Mouse (Mus musculus) liver, embryonic 11.5 days (tissue): ENCODE results near the gene Myom1. TPM values are rescaled to one million over a fixed set of nuclear protein-coding genes. Genes with fewer than 3 reads are reported as not detected.

ENCODE experiments used
- ATAC-seq: fragments of 200-750 bp; cut with Nextera tagmentation; replicated peaks from 2 replicates; pipeline ENCODE4 v1.8.0; 2017; ENCODE audit warnings: moderate number of reproducible peaks, mild to moderate bottlenecking, moderate TSS enrichment, moderate library complexity; ENCODE audit not compliant: low FRiP score
- DNase-seq: peaks from one replicate; pipeline ENCODE4 v3.0.0-alpha.2; 2017; ENCODE audit warnings: low spot score
- H3K27ac ChIP-seq: fragments of 300-500 bp; sonication (generic); 2 replicates; pipeline ENCODE4 v1.5.1; 2014; ENCODE audit warnings: mild to moderate bottlenecking, low read depth, low read length, control low read depth
- H3K27me3 ChIP-seq: fragments of 300-500 bp; sonication (generic); replicated peaks from 2 replicates; pipeline ENCODE4 v1.6.1; 2014; ENCODE audit warnings: low read length, mixed read lengths; ENCODE audit not compliant: control insufficient read depth, insufficient read depth
- H3K36me3 ChIP-seq: fragments of 300-500 bp; sonication (generic); 2 replicates; pipeline ENCODE4 v1.6.1; 2014; ENCODE audit warnings: mild to moderate bottlenecking, low read length, moderate library complexity, mixed read lengths; ENCODE audit not compliant: control insufficient read depth, insufficient read depth
- H3K4me1 ChIP-seq: fragments of 300-500 bp; sonication (generic); replicated peaks from 2 replicates; pipeline ENCODE4 v1.6.1; 2014; ENCODE audit warnings: low read length, mixed read lengths; ENCODE audit not compliant: control insufficient read depth, insufficient read depth
- H3K4me2 ChIP-seq: fragments of 300-500 bp; sonication (generic); 2 replicates; pipeline ENCODE4 v1.6.1; 2014; ENCODE audit warnings: mild to moderate bottlenecking, control low read depth, moderate library complexity
- H3K4me3 ChIP-seq: fragments of 300-500 bp; sonication (generic); 2 replicates; pipeline ENCODE4 v1.5.1; 2014; ENCODE audit warnings: low read depth, low read length, control low read depth
- H3K9ac ChIP-seq: fragments of 300-500 bp; sonication (generic); 2 replicates; pipeline ENCODE4 v1.6.1; 2014; ENCODE audit warnings: low read depth, low read length, control low read depth
- H3K9me3 ChIP-seq: fragments of 300-500 bp; sonication (generic); 2 replicates; pipeline ENCODE4 v1.6.1; 2016; ENCODE audit warnings: low read length, inconsistent platforms, mixed read lengths; ENCODE audit not compliant: control insufficient read depth
- WGBS: fragments of 180-500 bp; shearing (Covaris S2); extraction: QIAGEN DNeasy Blood & Tissue Kit; methylation state at CpG from one replicate; pipeline ENCODE4 v1.1.7; 2014; 5-methylcytosine and 5-hydroxymethylcytosine counted together
- polyA plus RNA-seq: library from polyadenylated mRNA; unstranded; fragments of >200 nt; fragmentation: Nextera tagmentation; extraction: Ambion mirVana; gene quantifications from 2 replicates; pipeline ENCODE4 v1.2.1, GENCODE M21; 2014

The Myom1 gene
- polyA plus RNA-seq, 1 experiment from 2014 or later: 7.3 TPM

GRCm38 (mm10) chr17:70989991-70990390 is 12.4 kb upstream of the Myom1 start:
- no peak for DNase-seq
- WGBS: under 1% methylated on average over 24 of the region's 24 CpGs
- Histone ChIP-seq H3K9ac (peak overlapping the region; percentile 64), H3K36me3 (peaks cover 22% of the 10 kb centered on the region), H3K4me2 (peak overlapping the region; percentile 83), H3K9me3 (no peaks in the 10 kb centered on the region), H3K27me3 (no peaks in the 10 kb centered on the region), H3K4me3 (peak overlapping the region; percentile 64), H3K4me1 (peaks cover 21% of the 10 kb centered on the region), H3K27ac (peak overlapping the region; percentile 87)
- peak; percentile 56 for ATAC-seq

DNA sequence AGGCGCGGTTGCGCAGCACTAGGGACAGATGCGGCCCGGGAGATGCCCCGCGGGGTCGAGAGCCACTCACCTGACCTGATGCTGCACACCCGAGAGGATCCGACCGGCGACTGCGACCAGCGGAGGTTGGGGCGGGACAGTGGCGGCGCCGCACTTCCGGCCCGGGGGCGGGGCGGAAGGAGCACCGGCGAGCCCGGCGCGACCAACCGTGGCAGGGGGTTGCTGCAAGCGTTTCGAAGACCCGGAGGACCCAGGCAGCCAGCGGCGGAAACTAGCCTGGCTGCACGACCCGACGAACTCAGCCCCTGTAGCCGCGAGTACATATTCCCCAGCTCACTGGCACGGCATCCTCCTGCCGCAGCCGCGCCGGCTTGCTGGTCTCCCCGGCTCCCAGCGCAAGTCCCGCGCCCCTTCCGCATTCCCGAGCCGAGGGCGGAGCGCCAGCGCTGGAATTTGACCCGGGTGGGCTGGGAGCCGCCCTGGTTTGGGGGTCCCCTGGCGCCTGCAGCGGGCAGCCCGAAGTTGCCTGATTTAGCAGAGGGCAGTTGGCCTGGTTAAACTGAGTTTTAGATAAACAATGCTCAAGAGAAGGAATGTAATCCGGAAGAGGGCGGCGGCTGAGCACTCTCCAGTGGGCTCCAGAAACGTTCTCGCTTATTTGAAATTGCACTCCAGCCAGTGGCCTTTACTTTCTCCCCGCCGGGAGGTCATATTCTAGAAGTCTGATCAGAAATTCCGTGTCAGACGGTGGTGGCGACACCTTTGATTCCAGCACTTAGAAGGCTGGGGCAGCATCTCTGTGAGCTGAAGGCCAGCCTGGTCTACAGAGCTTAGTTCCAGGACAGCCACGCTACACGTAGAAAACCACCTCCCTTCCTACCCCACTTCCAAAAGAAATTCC is 11.8 kb upstream of the Myom1 start:
- Histone ChIP-seq H3K4me1 (peaks cover 21% of the 10 kb centered on the region), H3K9ac (peak overlapping the region; percentile 64), H3K27ac (peak overlapping the region; percentile 87), H3K4me2 (peak overlapping the region; percentile 83), H3K27me3 (no peaks in the 10 kb centered on the region), H3K36me3 (peaks cover 24% of the 10 kb centered on the region), H3K4me3 (peak overlapping the region; percentile 64), H3K9me3 (no peaks in the 10 kb centered on the region)
- under 1% methylated on average over 69 of the region's 70 CpGs for WGBS
- ATAC-seq (peak; percentile 86), DNase-seq (peak; percentile 91)

DNA sequence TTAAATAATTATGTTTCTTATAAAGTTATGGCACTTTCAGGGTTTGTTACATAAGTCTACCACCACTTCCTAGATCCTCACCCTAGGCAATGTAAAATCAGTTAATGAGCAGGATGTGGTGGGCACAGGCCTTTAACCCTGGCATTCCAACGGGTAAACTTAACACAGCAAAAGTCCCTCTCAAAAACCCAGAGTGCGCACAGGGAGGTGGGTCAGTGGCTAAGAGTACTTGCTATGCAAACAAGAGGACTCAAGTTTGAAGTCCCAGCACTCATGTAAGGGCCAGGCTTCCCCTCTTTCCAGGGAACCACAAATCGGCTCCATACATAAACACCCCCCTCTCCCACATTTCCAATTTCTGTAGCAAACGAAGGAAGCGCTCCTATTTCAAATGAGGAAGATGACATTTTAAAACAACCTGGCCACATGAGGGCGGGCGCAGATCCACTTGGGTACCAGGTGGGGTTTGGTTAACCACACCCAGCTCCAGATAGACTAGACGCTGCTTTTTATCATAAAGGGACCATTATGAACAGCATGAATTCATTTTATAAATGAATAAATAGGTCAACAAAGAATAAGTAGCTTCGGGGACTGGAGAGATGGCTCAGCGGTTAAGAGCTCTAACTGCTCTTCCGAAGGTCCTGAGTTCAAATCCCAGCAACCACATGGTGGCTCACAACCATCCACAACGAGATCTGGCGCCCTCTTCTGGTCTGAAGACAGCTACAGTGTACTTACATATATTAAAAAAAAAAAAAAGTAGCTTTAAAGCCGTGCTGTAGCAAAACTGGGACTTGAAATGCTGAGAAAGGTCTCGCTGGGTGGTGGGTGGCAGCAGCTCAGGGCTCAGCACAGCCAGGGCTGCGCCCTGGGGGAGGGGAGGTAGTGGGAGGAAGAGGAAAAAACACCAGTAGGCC is 10.5 kb upstream of the Myom1 start:
- no peak for ATAC-seq
- Histone ChIP-seq H3K4me3 (0 out of 2 replicates have a peak overlapping the region, but pooled peaks have one; percentile 4), H3K36me3 (peaks cover 33% of the 10 kb centered on the region), H3K9ac (no peak overlapping the region), H3K9me3 (no peaks in the 10 kb centered on the region), H3K4me1 (peaks cover 21% of the 10 kb centered on the region), H3K4me2 (peak overlapping the region; percentile 83), H3K27me3 (no peaks in the 10 kb centered on the region), H3K27ac (peak overlapping the region; percentile 87; the same call in 1 of the 2 replicates)
- DNase-seq: no peak
- WGBS: 77% methylated on average over 16 of the region's 16 CpGs

DNA sequence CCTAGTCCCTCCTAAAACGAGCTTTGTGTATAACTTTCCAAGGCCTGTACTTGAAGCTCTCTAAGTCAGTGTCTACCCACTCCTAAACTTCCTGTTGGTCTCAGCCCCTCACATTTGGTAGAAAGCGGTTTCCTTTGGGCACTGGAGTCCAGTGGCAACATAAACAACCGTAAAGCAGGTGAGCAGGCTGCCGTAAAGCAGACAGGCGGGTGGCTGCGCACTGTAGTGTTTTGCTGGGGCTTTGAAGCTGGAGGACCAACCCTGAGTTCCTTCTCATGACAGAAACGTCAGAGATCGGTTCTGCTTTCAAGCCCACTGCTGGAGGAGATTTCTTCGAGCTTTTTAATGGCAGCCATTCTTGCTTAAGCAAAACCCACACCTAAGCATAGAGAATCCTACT is 9.8 kb upstream of the Myom1 start:
- no peak overlapping the region for H3K9ac ChIP-seq
- H3K36me3 ChIP-seq: peaks cover 33% of the 10 kb centered on the region
- no peak overlapping the region for H3K27ac ChIP-seq
- ATAC-seq (no peak), DNase-seq (no peak)
- H3K4me2 ChIP-seq: no peak overlapping the region
- H3K4me1 ChIP-seq: peaks cover 21% of the 10 kb centered on the region
- no peaks in the 10 kb centered on the region for H3K9me3 ChIP-seq
- no peaks in the 10 kb centered on the region for H3K27me3 ChIP-seq
- no peak overlapping the region for H3K4me3 ChIP-seq
- 84% methylated on average over 9 of the region's 9 CpGs for WGBS

DNA sequence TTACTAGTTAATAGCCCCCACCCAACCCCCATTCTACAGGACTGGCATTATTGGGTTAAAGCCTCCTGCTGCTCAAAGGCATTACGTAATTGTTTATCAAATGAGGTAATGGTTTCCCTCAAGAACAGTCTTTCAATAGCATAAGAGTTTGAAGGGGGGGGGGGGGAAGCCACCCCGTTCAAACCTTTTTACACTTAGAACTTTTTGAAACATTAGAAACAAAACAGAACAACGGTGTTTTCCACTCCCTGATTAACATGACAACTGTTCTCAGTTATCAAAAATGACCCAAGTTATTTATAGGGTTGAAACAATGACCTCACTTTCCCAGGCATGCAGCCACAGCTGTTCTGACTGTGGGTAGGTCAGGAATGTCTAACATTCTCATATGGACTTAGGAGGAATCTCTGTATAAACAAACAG is 9.0 kb upstream of the Myom1 start:
- ATAC-seq (no peak), DNase-seq (no peak)
- Histone ChIP-seq H3K4me3 (no peak overlapping the region), H3K27me3 (no peaks in the 10 kb centered on the region), H3K4me2 (no peak overlapping the region), H3K4me1 (peaks cover 25% of the 10 kb centered on the region), H3K9ac (no peak overlapping the region), H3K9me3 (no peaks in the 10 kb centered on the region), H3K27ac (no peak overlapping the region), H3K36me3 (peaks cover 33% of the 10 kb centered on the region)
- WGBS: 57% methylated on average over 3 of the region's 3 CpGs

DNA sequence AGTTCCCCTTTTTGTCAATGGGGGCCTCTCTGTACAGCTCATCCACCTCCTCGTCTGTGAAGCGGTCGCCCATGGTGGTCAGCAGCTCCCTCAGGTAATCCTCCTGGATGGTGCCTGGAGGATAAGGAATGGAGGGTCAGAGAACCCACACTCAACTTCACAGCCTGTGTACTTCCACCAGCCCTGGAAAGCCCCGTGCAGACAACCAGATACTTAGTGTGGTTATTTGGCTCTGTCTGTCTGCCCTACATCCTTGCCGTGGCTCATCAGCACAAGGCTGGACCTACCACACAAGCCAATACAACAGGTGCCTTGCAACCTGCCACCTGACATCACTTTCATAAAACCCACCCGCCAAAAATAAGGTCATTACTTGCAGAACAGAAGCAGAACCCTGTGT is 7.8 kb upstream of the Myom1 start:
- Histone ChIP-seq H3K27me3 (no peaks in the 10 kb centered on the region), H3K9me3 (no peaks in the 10 kb centered on the region), H3K4me2 (no peak overlapping the region), H3K27ac (no peak overlapping the region), H3K9ac (no peak overlapping the region), H3K36me3 (peaks cover 33% of the 10 kb centered on the region), H3K4me1 (peaks cover 28% of the 10 kb centered on the region), H3K4me3 (no peak overlapping the region)
- DNase-seq: no peak
- 81% methylated on average over 6 of the region's 6 CpGs for WGBS
- no peak for ATAC-seq

DNA sequence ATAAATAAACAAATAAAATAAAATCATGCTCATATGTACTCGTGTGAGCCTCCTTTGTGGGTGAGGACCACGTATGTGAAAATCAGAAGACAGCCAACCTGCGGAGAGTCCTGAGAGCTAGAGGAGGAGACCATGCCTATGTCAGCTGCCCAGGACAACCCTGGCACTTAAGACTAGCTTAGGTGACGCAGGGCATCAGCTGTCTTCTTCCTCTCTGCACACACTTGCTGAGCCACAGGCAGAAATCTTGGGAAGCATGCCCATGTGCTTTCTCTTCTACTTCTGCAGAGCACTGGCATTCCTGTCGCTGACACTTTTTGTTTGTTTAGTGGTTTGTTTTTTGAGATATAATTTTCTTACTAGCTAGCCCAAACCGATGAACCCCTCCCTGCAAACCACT is 6.9 kb upstream of the Myom1 start:
- Histone ChIP-seq H3K27me3 (no peaks in the 10 kb centered on the region), H3K4me1 (peaks cover 32% of the 10 kb centered on the region), H3K36me3 (peaks cover 33% of the 10 kb centered on the region), H3K27ac (no peak overlapping the region), H3K9ac (no peak overlapping the region), H3K4me2 (no peak overlapping the region), H3K4me3 (no peak overlapping the region), H3K9me3 (no peaks in the 10 kb centered on the region)
- 87% methylated on average over 6 of the region's 6 CpGs for WGBS
- no peak for ATAC-seq
- no peak for DNase-seq

GRCm38 (mm10) chr17:70997836-70998235 is 4.6 kb upstream of the Myom1 start:
- Histone ChIP-seq H3K27ac (no peak overlapping the region), H3K4me3 (no peak overlapping the region), H3K4me2 (peak overlapping the region; percentile 20; the same call in 1 of the 2 replicates), H3K36me3 (peaks cover 24% of the 10 kb centered on the region), H3K4me1 (peaks cover 22% of the 10 kb centered on the region), H3K9me3 (no peaks in the 10 kb centered on the region), H3K27me3 (no peaks in the 10 kb centered on the region), H3K9ac (no peak overlapping the region)
- ATAC-seq: no peak
- WGBS: 56% methylated on average over 6 of the region's 6 CpGs
- no peak for DNase-seq
